Mouse (Mus musculus) gastrocnemius, postnatal 10 days (tissue): ENCODE data around the gene Gm9817. TPM values are rescaled to one million over a fixed set of nuclear protein-coding genes. Genes with fewer than 3 reads are reported as not detected.

Source experiments
- DNase-seq: peaks from one replicate; pipeline ENCODE4 v3.0.0; 2021; ENCODE audit warnings: mixed read lengths
- total RNA-seq, 2 experiments: library from RNA; stranded (reverse); gene quantifications; 2 replicates each; pipeline ENCODE4 v1.2.3; 2021

The Gm9817 gene
- total RNA-seq, 2 experiments from 2014 or later: 0.09 to 0.20 TPM

GRCm38 (mm10) chr13:45089846-45090245, 11.4 kb downstream of the Gm9817 start:
- DNase-seq: no peak

DNA sequence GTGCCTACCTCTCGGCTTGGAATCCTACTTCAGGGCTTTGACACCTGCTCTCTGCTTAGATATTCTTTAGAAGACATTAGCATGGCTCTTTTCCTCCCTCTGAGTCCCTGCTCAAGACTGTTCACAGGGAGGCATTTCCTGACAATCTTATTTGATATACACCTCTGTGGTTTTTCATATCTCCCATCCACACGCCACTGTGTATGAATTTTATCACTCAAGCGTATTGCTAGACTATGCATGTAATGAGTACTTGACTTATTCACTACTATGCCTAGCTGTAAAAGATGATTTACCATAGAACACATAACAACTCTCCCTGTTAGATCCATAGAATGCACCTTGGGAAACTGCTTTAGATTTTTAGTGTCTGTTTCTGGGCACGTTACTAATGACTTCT, 14.3 kb downstream of the Gm9817 start:
- no peak for DNase-seq

DNA sequence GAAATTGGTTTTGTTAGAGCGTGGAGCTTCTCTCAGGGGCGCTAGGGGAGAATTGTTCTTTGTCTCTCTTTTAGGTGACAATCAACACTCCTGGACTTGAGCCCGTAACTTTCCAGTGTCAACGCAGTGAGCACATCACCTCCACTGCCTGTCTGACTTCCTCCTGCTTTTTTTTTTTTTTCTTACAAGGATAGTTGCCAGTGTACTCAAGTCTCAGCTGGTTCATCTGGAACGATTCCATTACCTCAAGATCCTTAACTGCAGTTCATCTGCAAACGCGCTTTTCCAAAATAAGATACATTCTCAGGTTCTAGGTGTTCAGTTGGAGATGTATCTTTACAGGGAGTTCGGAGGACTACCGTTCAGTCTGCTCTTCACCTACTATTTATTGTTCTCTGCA, 16.5 kb downstream of the Gm9817 start:
- DNase-seq: no peak

DNA sequence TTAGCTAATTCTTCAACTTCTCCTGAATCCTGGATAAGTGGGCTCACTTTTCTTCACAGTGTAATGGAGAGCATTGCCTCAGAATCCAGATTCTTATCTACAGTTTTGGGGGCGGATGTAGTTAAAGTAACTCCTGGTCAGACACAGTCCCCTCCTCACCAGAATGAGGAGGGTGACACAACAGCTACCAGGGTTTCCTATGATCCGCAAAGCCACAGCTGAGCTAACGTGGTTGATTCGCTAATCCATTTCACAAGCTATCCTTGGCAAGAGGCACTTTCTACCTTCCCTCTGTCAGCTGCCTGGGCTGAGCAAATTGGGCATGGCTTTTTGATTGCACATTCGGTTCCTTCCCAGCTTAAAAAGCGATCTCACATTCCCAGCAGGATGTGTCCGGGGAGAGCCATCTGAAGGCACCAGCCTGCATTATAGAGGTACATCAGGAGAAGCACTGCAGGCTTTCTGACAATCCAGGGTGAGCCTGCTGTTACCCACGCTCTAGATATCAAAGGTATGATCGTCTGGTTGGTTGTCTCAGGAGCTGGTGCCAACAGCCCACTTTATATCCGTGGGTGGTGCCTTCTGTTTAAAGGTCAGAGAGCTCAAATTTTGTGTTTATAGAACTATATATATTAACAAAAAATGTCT, 21.2 kb downstream of the Gm9817 start:
- no peak for DNase-seq

GRCm38 (mm10) chr13:45106480-45106879, 28.0 kb downstream of the Gm9817 start:
- DNase-seq: no peak

GRCm38 (mm10) chr13:45108851-45109390, 30.4 kb downstream of the Gm9817 start:
- no peak for DNase-seq

- no peak for DNase-seq
Measured at GRCm38 (mm10) chr13:45118375-45118774, 39.9 kb downstream of the Gm9817 start.

- no peak for DNase-seq
Measured at GRCm38 (mm10) chr13:45118822-45119221, 40.3 kb downstream of the Gm9817 start.

Other genes with a start within 250 kb of the Gm9817 start
- gene Dtnbp1, start 76.5 kb upstream of the Gm9817 start, total RNA-seq: 10 to 100 TPM; 28.2 to 30.1 TPM